Mouse (Mus musculus) T-helper 2 cell (primary cell): ENCODE results near the gene Ly6g6f.
"Not testable (repeated sequence)": the region's sequence is repeated elsewhere in the genome, so short reads cannot be mapped to it uniquely, and the experiment has no call there.

Experiments
- in situ Hi-C: fragments of 300-600 bp; cut with MboI, MseI; formaldehyde crosslinking; loops from one replicate; pipeline ENCODE4 v1.15.1; 2025; ENCODE audit warnings: high pct_unique_total_duplicates

Ly6g6f gene

GRCm38 (mm10) chr17:35085208-35085865 is at the start of gene Ly6g6f:
Gene Ly6g6f (minus strand): TSS chr17:35085610.
- in situ Hi-C loops: no loop called here

GRCm38 (mm10) chr17:35134801-35135590 is 49.6 kb upstream of the Ly6g6f start, which contains the start of gene Bag6:
Gene Bag6 (plus strand): TSS chr17:35135178.
- in situ Hi-C loops: no loop called here

GRCm38 (mm10) chr17:35133517-35133916 is 48.1 kb upstream of the Ly6g6f start:
- in situ Hi-C loops: no loop called here

- in situ Hi-C loops: no loop called here
Measured at GRCm38 (mm10) chr17:35132174-35132560, 46.8 kb upstream of the Ly6g6f start.

DNA sequence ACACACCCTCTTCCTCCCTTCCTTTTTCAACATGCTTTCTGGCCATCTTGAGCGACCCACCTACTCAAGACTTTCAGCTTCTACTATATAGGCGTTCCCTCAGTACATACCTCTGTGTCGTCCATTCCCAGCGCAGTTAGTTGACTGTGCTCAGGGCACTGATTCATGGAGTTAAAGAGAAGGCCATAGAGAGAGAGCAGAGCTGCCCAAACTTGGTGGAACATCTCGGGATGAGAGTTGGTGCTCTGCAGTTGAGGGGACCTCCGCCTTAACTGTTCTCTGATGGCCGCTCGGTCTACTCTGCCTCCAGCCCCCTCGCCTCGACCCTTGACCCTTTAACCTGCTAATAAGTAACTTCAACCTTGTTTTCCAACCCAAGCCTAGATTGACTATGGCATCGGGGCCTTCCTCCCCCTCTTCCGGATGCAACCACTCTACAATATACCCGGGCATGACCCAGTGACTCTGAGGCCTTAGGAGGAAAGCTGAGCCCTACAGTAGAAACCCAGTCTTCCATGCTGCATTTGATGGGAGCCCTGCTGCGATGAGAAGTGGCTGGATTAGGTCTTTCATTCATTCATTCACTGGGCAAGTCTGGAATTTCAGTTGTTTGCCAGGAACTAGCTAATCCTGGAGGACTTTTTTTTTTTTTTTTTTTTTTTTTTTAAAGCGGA is 46.2 kb upstream of the Ly6g6f start, which contains the start of gene Apom:
Gene Apom (minus strand): TSS at position 551 of the 674 bp plus-strand sequence.
- in situ Hi-C loops: no loop called here

DNA sequence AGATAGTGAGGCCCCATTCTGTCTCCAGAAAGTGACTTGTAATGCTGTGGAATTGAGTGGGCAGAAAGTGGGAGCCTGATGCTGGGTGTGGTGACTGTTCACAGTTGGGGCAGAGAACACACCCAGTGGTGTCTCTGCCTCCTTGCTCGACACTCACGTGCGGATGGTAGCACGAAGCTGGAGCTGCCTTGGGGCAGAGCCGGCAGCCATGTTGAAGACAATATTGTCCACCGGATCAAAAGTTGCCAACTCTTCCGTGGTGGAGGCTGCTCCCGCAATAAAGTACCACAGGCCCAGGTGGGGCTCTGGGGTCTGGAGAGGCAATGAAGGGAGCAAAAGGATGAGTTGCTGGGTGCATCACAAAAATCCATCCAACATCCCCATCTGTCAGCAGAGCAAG is 45.6 kb upstream of the Ly6g6f start:
- in situ Hi-C loops: no loop called here

GRCm38 (mm10) chr17:35128996-35129395 is 43.6 kb upstream of the Ly6g6f start:
- in situ Hi-C loops: no loop called here

DNA sequence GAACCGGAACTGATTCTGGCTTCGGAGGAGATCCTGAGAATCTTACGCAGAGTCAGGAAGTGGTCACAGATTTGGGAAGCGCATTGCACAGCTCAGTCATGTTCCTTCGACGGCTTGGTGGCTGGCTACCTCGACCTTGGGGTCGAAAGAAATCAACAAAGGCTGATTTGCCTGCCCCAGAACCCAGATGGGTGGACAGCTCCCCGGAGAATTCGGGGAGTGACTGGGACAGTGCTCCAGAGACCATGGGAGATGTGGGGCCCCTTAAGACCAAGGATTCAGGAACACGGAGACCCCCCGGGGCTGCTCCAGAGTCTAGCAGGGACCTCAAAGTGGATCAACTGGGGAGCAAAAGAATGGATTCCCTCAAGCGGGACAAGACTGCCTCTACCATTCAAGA is 41.6 kb upstream of the Ly6g6f start:
- in situ Hi-C loops: no loop called here

- in situ Hi-C loops: no loop called here
Measured at GRCm38 (mm10) chr17:35126206-35126611, 40.8 kb upstream of the Ly6g6f start, which contains the start of gene D17H6S53E. Gene D17H6S53E (plus strand): TSS chr17:35126373.

DNA sequence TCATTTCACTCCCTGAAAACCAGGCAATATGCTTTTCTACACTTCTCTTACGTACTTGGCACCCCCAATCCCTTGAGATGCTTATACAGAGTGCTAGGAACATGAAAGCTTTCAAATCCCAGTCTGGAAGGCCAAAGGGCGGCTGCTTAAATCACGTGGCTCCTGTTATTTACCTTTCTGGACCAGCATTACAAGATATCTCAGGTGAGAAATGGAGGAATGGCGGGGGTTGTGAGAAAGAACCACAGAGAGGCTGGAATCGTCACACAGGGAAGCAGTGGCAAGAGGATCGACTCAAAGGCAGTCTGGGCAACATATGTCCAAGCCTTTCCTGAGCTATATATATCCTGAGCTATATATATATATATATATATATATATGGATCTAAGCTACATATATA is 40.2 kb upstream of the Ly6g6f start:
- in situ Hi-C loops: no loop called here

- in situ Hi-C loops: no loop called here
Measured at GRCm38 (mm10) chr17:35125081-35125480, 39.7 kb upstream of the Ly6g6f start.

GRCm38 (mm10) chr17:35124261-35124896 is 39.0 kb upstream of the Ly6g6f start:
- in situ Hi-C loops: not testable (repeated sequence)

GRCm38 (mm10) chr17:35123287-35123686 is 37.9 kb upstream of the Ly6g6f start:
- in situ Hi-C loops: not testable (repeated sequence)

- in situ Hi-C loops: no loop called here
Measured at GRCm38 (mm10) chr17:35121871-35122303, 36.5 kb upstream of the Ly6g6f start, which contains the start of gene Csnk2b. Gene Csnk2b (minus strand): TSS chr17:35122053.

- in situ Hi-C loops: no loop called here
Measured at GRCm38 (mm10) chr17:35121143-35121799, 35.9 kb upstream of the Ly6g6f start, which contains the start of gene Gpank1. Gene Gpank1 (plus strand): TSS chr17:35121455.

- in situ Hi-C loops: no loop called here
Measured at GRCm38 (mm10) chr17:35120745-35121142, 35.3 kb upstream of the Ly6g6f start.

DNA sequence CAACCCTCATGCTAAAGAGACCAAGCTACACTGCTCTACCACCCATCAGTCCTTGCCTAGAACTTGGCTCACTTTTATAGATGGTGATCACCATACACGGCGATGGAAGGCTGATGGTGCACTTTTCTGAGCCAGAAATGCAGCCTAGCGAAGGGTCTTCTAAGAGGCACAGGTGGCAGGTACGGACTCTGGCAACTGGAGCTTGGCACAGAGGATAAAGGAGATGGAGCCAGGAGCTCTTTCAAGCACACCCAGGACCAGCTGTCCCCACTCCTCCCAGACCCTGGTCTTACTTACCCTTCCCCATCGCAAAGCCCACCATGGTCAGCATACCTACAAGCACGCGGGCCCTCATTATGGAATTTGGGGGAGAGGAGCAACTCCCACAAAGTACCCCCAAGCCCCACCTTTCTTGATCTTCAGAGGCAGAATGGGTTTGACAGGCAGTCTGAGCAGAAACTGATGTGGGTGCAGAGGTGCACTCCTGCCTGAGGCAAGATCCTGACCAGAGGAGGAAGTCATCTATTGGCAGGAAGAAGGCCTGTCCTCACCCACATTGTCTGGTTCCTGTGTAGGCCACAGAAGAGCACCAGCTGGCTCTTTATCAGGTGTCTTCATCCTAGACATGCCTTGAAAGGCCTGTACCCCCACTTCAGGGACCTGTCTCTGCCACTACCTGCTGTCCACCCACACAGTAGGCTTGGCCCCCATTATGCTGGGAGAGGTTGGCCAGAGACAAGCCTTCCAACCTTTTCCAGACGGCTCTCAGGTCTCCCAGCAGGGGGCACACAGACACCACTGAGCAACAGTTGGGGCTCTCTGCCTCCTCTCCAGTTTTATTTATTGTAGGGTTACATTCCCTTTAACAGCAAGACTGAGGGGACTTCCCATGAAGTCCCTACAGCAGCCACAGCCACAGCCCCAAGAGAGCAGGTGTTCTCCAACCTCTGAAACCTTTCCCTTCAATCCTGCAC is 29.9 kb upstream of the Ly6g6f start, which contains the start of gene Ly6g5b:
Gene Ly6g5b (minus strand): TSS at position 383 of the 974 bp plus-strand sequence.
- in situ Hi-C loops: loop anchor here (10.0 kb wide), 1 partner anchor 111 kb away; the partner anchor contains the start of gene Vars

DNA sequence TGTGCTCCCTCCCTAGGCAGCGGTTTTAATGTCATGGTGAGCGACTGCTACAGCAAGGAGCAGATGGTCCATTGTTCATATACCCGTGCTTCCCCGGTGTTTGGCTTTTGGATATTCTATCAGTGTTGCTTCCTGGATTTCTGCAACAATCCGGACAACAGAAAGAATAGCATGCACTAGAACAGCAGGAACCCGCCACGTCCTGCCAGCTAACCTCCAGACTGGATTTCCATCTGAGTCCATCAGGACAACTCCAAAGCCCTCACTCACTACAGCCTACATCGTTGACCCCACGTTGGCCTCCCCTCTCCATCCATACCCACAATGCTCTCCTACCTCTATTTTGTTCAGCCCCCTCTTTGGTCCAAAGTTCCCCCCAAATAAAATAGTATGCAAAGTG is 26.4 kb upstream of the Ly6g6f start:
- in situ Hi-C loops: loop anchor here (10.0 kb wide), 1 partner anchor 107 kb away; the partner anchor contains the start of gene Vars

- in situ Hi-C loops: no loop called here
Measured at GRCm38 (mm10) chr17:35108097-35108496, 22.7 kb upstream of the Ly6g6f start, which contains the start of gene Ly6g5c. Gene Ly6g5c (plus strand): TSS chr17:35108279.
